Mouse (Mus musculus): ENCODE results near the gene Il10rb. TPM values are rescaled to one million over a fixed set of nuclear protein-coding genes. Genes with fewer than 3 reads are reported as not detected.

Il10rb gene
- total and polyA plus RNA-seq, 3 experiments = 32.1 to 37.9 (median 36.1) TPM

DNA sequence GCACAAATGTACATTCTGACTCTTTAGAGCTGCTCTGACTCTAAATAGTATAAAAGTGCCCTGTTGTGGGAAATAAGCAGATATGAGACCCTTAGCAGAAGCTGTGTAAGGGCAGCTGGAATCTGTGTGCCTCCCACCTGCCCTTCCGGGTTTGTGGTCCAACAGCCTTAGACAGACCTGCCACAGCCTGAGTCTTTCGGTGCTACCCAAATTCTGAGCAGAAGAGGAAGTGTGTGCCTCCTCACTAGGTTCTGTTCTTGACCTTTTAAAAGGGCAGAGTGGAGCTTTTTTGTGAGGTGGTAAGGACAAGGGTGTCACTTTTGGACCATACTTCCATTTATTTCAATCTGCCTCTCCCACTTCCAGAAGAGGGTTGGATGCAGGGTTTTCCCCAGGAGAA lies 46.0 kb downstream of the Il10rb start:
- DNase-seq (ENCODE audit: extremely low read depth) = peak; percentile 83
- H3K4me3 ChIP-seq (replicated peaks in 1 of 3; ENCODE audit: low read depth in 2 of 3, low read length in 2 of 3, poor library complexity in 1 of 3) = no peak overlapping the region
- dilution Hi-C loops (cut with MboI; ENCODE audit: extremely low pct_ligation_motif_present, extremely low pct_unique_long_range_greater_than_20kb, low sequenced_read_pairs) = no loop called here

GRCm38 (mm10) chr16:91452363-91452896 lies 46.5 kb downstream of the Il10rb start:
- TF ChIP-seq ZC3H11A (IDR thresholded peaks at IDR 0.05; ENCODE audit: low read depth, low read length) (no peak), MXI1 (IDR thresholded peaks at IDR 0.05; ENCODE audit: low read depth, low read length) (no peak), ZMIZ1 (IDR thresholded peaks at IDR 0.05; ENCODE audit: low read depth, low read length) (no peak), ETS1 (conservative IDR thresholded peaks at IDR 0.05; ENCODE audit: low read depth, low read length) (0 out of 2 replicates have a peak, but pooled peaks have one; percentile 16), IRF4 (IDR thresholded peaks at IDR 0.05; ENCODE audit: low read depth, low read length) (no peak; the same call in 1 of the 2 replicates), JUND (conservative IDR thresholded peaks at IDR 0.05; ENCODE audit: low read depth, low read length) (no peak), MAFK (IDR thresholded peaks at IDR 0.05; ENCODE audit: insufficient replicate concordance, low read length) (no peak)
- in situ Hi-C loops (cut with MboI; ENCODE audit: low pct_ligation_motif_present, low pct_unique_long_range_greater_than_20kb, low sequenced_read_pairs) = loop anchor here (5.0 kb wide), 1 partner anchor 80 kb away; the partner anchor contains the start of gene Ifnar2
- no peak for DNase-seq (ENCODE audit: extremely low read depth)
- Histone ChIP-seq H3K27ac (ENCODE audit: insufficient read depth, low read depth) (peak overlapping the region; percentile 59), H3K4me3 (replicated peaks in 1 of 3; ENCODE audit: low read depth in 2 of 3, low read length in 2 of 3, poor library complexity in 1 of 3) (no peak overlapping the region), H3K4me2 (ENCODE audit: insufficient read depth, low read depth, poor library complexity, severe bottlenecking) (peak overlapping the region; percentile 30), H3K9me3 (replicated peaks; ENCODE audit: low read length) (peaks cover 3% of the 10 kb centered on the region), H3K27me3 (replicated peaks) (no peaks in the 10 kb centered on the region), H3K4me1 (ENCODE audit: control insufficient read depth in 1 of 2, insufficient read depth in 2 of 2) (peaks cover 27 to 76% of the 10 kb centered on the region in 2 experiments), H3K9ac (ENCODE audit: insufficient read depth, low read depth) (0 out of 2 replicates have a peak overlapping the region, but pooled peaks have one; percentile 4), H3K79me2 (replicated peaks; ENCODE audit: control insufficient read depth, extremely low read depth, insufficient read depth, poor library complexity, severe bottlenecking) (no peaks in the 10 kb centered on the region), H3K36me3 (replicated peaks in 1 of 2; ENCODE audit: control insufficient read depth in 1 of 2, insufficient read depth in 1 of 2, low read length in 1 of 2) (peaks cover 0 to 2% of the 10 kb centered on the region in 2 experiments)
- dilution Hi-C loops (cut with MboI; ENCODE audit: extremely low pct_ligation_motif_present, extremely low pct_unique_long_range_greater_than_20kb, low sequenced_read_pairs) = no loop called here

More for the DNA sequence above, 46.0 kb downstream of the Il10rb start:
- peaks cover 32 to 81% of the 10 kb centered on the region in 2 experiments for H3K4me1 ChIP-seq (ENCODE audit: control insufficient read depth in 1 of 2, insufficient read depth in 2 of 2)
- H3K4me2 ChIP-seq (ENCODE audit: insufficient read depth, low read depth, poor library complexity, severe bottlenecking) = peak overlapping the region; percentile 30
- no peaks in the 10 kb centered on the region for H3K36me3 ChIP-seq (replicated peaks in 1 of 2; ENCODE audit: control insufficient read depth in 1 of 2, insufficient read depth in 1 of 2, low read length in 1 of 2)
- peak overlapping the region; percentile 59 for H3K27ac ChIP-seq (ENCODE audit: insufficient read depth, low read depth)
- TF ChIP-seq KAT2A (IDR thresholded peaks at IDR 0.05; ENCODE audit: insufficient replicate concordance, low read length) (no peak), USF1 (IDR thresholded peaks at IDR 0.05; ENCODE audit: low read depth, low read length) (no peak), TBP (conservative IDR thresholded peaks at IDR 0.05; ENCODE audit: low read depth, low read length) (0 out of 2 replicates have a peak, but pooled peaks have one; percentile 14), CHD2 (IDR thresholded peaks at IDR 0.05; ENCODE audit: low read length) (0 out of 2 replicates have a peak, but pooled peaks have one; percentile 35), ETS1 (conservative IDR thresholded peaks at IDR 0.05; ENCODE audit: low read depth, low read length) (peak; percentile 36), ELF1 (IDR thresholded peaks at IDR 0.05; ENCODE audit: low read depth, low read length) (peak; percentile 94), HCFC1 (IDR thresholded peaks at IDR 0.05; ENCODE audit: low read depth, low read length) (peak; percentile 22; the same call in 1 of the 2 replicates), SMC3 (IDR thresholded peaks at IDR 0.05; ENCODE audit: low read depth, low read length) (no peak), CHD1 (IDR thresholded peaks at IDR 0.05; ENCODE audit: low read depth, low read length) (no peak), USF2 (conservative IDR thresholded peaks at IDR 0.05; ENCODE audit: low read depth, low read length) (no peak), MYC (IDR thresholded peaks at IDR 0.05; ENCODE audit: low read depth, low read length) (no peak), RAD21 (IDR thresholded peaks at IDR 0.05; ENCODE audit: low read depth, low read length) (no peak), MAZ (IDR thresholded peaks at IDR 0.05; ENCODE audit: low read depth, low read length) (no peak), POLR2AphosphoS2 (IDR thresholded peaks at IDR 0.05; ENCODE audit: low read depth, low read length) (no peak), SIN3A (IDR thresholded peaks at IDR 0.05; ENCODE audit: low read length) (no peak), E2F4 (IDR thresholded peaks at IDR 0.05; ENCODE audit: insufficient replicate concordance, low read depth, low read length) (no peak), MEF2A (IDR thresholded peaks at IDR 0.05; ENCODE audit: borderline replicate concordance, low read depth, low read length) (peak; percentile 53; the same call in 1 of the 2 replicates), ZC3H11A (IDR thresholded peaks at IDR 0.05; ENCODE audit: low read depth, low read length) (no peak), MAX (IDR thresholded peaks at IDR 0.05; ENCODE audit: low read length) (no peak), IRF4 (IDR thresholded peaks at IDR 0.05; ENCODE audit: low read depth, low read length) (peak; percentile 48), JUND (conservative IDR thresholded peaks at IDR 0.05; ENCODE audit: low read depth, low read length) (no peak), ZNF384 (IDR thresholded peaks at IDR 0.05; ENCODE audit: low read depth, low read length) (no peak), RCOR1 (conservative IDR thresholded peaks at IDR 0.05; ENCODE audit: low read depth, low read length) (no peak), TCF12 (IDR thresholded peaks at IDR 0.05; ENCODE audit: low read depth, low read length) (peak; percentile 74; the same call in 1 of the 2 replicates), ZKSCAN1 (IDR thresholded peaks at IDR 0.05; ENCODE audit: borderline replicate concordance, low read depth, low read length) (no peak), NRF1 (IDR thresholded peaks at IDR 0.05; ENCODE audit: low read depth, low read length) (no peak), EP300 (IDR thresholded peaks at IDR 0.05; ENCODE audit: low read length) (peak; percentile 70), GABPA (IDR thresholded peaks at IDR 0.05; ENCODE audit: insufficient replicate concordance, low read depth, low read length) (no peak), NELFE (IDR thresholded peaks at IDR 0.05; ENCODE audit: low read depth, low read length) (peak; percentile 53; the same call in 1 of the 2 replicates), UBTF (IDR thresholded peaks at IDR 0.05; ENCODE audit: low read depth, low read length) (no peak), MXI1 (IDR thresholded peaks at IDR 0.05; ENCODE audit: low read depth, low read length) (no peak), POLR2A (IDR thresholded peaks at IDR 0.05; ENCODE audit: low read depth, low read length) (peak; percentile 53), MAFK (IDR thresholded peaks at IDR 0.05; ENCODE audit: insufficient replicate concordance, low read length) (no peak), ZMIZ1 (IDR thresholded peaks at IDR 0.05; ENCODE audit: low read depth, low read length) (no peak), PAX5 (IDR thresholded peaks at IDR 0.05; ENCODE audit: low read length) (no peak), CTCF (conservative IDR thresholded peaks at IDR 0.05 in 1 of 2, IDR thresholded peaks at IDR 0.05 in 1 of 2; ENCODE audit: low read depth in 2 of 2, low read length in 2 of 2) (no peak), BHLHE40 (IDR thresholded peaks at IDR 0.05; ENCODE audit: low read depth, low read length) (0 out of 2 replicates have a peak, but pooled peaks have one; percentile 18), JUN (IDR thresholded peaks at IDR 0.05; ENCODE audit: insufficient read depth, low read depth, low read length) (no peak)
- 0 out of 2 replicates have a peak overlapping the region, but pooled peaks have one; percentile 4 for H3K9ac ChIP-seq (ENCODE audit: insufficient read depth, low read depth)
- H3K79me2 ChIP-seq (replicated peaks; ENCODE audit: control insufficient read depth, extremely low read depth, insufficient read depth, poor library complexity, severe bottlenecking) = no peaks in the 10 kb centered on the region
- in situ Hi-C loops (cut with MboI; ENCODE audit: low pct_ligation_motif_present, low pct_unique_long_range_greater_than_20kb, low sequenced_read_pairs) = loop anchor here (5.0 kb wide), 1 partner anchor 80 kb away; the partner anchor contains the start of gene Ifnar2
- H3K27me3 ChIP-seq (replicated peaks) = no peaks in the 10 kb centered on the region
- no peaks in the 10 kb centered on the region for H3K9me3 ChIP-seq (replicated peaks; ENCODE audit: low read length)

Data from CH12.LX (cell line).